Mouse (Mus musculus): Measurements from ENCODE around the gene Otp.

Otp gene

DNA sequence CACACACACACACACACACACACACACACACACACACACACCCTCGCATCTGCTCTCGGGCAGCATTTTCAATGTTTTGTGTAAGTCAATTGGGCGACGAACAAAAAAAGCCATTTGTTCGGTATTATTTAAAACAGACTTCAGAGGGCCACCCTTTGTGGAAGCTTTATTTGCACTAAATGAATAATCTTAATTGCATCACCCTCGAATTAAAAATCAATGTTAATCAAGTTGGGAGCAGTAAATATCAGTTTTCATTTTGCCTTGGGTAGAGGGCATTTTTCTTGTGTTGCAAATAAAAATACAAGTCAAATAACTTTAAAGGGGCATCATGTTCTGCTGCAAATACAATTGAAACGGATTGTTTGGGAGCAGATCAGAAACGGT, 1.4 kb upstream of the Otp start:
- no peak for DNase-seq (ENCODE audit: low spot score)

DNA sequence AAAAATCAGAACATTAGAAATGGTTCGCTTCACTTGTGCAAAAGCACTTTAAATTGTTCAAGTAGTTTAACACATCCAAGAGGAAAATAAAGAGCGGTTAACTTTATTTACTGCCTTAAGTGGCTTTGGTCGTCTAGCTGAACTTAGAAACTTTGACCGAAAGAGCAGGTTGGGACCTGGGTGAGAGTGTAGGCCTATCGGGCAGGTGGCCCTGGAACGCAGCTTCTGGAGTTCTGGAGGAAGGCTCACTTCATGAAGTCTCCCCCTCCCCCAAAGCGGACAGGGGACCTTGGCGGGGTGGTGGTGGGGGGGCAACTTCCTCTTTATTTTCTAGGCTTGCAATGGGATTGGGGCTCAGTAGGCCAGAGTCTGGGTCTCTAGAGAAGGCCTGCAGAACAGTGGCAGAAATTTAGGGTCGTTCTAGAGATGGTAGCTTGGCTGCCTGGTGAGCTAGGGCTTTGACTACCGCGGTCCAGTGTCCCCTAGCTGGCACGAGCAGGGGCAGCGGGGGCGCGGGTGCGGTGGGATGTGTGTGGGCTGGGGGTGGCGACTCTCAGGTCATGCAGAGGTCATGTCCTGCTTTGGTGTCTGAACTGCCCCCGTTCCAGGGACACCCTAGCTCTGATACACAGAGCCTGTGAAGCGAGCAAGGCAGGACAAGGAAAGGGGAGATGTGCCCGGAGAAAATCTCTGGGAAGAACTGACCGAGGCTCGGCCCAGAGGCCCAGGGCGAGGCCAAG, 576 bp upstream of the Otp start:
- DNase-seq (ENCODE audit: low spot score) = no peak

DNA sequence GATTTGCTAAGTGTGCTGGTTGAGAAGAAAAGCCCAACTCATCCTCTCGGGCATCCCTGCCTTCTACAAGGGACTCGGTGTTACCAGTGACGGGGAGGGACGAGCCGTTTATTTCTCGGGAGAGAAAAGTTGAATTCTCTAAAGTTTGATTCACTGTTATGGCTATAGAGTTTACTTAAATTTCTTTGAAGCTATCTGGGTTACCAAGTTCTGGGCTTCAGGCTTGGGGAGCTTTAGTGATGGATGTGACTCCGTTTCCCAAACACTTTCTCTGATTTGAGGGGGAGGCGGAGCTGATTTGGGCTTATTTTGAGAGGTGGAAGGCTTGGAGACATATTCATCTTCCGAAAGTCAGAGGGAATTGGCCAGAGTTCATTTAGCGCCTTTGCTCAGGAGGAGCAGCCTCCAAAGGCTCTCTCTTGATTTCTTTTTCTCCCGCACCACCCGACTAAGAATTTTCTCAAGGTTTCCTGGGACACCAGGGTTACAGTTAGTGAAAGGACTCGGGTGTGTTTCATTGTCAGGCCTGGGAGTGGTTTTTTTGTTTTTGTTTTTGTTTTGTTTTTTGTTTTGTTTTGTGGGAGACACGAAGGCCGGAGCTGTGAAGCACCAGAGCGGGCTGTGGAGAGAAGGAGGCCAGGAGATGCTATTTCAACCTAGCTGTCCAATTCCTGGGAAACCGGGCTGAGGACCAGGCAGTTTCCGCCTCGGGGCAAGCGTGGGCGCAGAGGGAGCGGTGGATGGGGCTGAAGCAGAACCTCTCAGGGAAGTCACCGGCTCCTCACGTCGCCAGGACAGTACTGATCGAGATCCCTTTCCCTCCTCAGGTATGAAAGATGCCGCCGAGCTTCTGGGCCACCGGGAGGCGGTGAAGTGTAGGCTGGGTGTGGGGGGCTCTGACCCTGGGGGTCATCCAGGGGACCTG, 1.1 kb downstream of the Otp start:
- no peak for DNase-seq (ENCODE audit: low spot score)

DNA sequence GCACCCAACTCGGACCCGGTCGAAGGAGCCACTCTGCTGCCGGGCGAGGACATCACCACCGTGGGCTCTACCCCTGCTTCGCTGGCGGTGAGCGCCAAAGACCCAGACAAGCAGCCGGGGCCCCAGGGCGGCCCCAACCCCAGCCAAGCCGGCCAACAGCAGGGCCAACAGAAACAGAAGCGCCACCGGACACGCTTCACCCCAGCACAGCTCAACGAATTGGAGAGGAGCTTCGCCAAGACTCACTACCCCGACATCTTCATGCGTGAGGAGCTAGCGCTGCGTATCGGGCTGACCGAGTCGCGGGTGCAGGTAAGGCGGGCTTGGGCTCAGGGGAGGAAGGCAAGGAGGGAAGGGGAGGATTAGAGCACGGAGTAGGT, 1.8 kb downstream of the Otp start:
- no peak for DNase-seq (ENCODE audit: low spot score)

DNA sequence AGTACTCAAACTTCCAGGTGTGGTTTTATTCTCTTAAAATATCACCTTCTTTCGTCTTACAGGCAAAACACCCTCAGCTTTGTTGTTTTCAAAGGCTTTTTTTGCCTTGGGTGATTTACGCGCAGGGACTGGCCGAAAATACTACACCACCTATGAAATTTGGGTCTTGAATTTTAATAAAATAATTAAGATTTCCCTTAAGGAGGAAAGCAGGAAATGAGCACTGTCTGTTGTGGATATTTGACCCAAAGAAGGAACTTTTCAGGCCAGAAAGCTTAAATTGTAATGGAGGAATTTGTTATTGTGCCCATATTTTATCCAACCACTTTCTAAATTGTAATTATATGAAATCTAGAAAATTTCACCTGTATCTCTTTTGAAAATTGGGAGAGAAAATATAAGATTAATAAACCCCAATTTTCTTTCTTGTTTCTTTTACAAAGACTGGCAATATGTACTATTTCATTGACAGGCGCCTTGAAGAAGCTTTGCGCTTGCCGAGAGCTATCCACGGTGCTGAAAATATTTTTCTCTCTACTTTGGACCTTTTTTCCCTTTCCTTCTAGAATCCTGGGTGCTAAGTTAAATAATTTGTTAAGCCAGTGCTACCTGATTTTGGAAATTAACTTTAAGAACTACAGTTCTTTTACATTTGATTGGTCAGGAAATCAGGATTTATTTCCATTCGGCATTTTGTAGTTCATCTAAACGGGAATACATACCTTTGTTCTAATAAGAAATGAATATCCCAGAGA, 2.8 kb downstream of the Otp start:
- DNase-seq (ENCODE audit: low spot score) = no peak

DNA sequence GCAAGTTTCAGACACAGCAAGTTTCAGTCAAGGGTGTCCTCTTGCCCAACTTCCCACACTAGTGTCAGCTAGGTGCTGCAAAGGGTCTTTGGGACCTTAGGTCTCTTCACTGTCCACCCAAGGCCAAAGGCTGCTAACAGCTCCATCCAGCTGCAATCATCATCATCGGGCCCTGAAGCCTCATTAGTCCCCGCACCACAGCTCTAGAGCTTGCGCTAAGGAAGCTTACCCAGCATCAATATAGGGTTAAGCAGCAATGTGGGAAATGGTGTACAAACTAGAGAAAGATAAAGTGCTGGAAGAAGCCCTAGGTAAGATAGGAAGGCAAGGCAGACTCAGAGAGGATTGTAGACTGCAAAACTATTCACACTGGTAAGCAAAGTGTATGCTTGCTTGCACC, 5.8 kb downstream of the Otp start:
- DNase-seq (ENCODE audit: low spot score) = no peak

DNA sequence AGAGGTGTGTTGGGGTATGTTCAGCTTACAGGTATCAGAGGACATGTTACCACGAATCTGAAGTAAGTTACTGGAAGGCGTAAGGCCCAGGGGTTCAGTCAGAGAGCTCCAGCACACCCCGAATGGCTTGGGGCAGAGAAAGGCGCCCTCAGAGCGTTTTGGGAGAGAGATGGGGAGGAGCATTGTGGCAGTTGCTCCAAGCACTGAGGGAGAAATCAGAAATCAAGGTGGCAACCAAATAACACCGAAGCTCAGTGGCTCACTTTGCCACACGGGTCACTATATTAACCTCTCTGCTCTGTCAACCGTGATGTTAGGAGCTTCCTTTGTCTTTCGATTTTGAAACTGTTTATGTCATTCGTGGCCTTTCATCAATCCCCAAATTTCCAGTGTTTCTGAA, 6.8 kb downstream of the Otp start:
- DNase-seq (ENCODE audit: low spot score) = no peak

DNA sequence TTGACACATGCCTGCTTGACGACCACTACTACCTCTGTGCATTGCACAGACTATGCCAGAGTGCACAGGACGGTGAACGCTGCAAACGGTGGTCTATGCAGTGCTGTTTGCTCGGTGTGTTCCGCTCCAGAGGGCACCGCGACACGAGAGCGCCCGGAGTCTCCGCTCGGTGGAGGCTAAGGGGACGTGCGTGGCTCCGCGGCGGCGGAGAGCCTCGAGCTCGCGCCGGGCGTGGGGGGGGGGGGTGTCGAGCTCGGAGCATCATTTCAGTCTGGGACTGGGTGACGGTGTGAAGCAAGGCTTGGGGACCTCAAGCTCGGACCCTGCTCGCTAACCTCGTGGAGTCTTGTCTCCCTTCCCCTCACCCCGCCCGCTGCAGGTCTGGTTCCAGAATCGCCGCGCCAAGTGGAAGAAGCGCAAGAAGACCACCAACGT, 7.3 kb downstream of the Otp start:
- no peak for DNase-seq (ENCODE audit: low spot score)

DNA sequence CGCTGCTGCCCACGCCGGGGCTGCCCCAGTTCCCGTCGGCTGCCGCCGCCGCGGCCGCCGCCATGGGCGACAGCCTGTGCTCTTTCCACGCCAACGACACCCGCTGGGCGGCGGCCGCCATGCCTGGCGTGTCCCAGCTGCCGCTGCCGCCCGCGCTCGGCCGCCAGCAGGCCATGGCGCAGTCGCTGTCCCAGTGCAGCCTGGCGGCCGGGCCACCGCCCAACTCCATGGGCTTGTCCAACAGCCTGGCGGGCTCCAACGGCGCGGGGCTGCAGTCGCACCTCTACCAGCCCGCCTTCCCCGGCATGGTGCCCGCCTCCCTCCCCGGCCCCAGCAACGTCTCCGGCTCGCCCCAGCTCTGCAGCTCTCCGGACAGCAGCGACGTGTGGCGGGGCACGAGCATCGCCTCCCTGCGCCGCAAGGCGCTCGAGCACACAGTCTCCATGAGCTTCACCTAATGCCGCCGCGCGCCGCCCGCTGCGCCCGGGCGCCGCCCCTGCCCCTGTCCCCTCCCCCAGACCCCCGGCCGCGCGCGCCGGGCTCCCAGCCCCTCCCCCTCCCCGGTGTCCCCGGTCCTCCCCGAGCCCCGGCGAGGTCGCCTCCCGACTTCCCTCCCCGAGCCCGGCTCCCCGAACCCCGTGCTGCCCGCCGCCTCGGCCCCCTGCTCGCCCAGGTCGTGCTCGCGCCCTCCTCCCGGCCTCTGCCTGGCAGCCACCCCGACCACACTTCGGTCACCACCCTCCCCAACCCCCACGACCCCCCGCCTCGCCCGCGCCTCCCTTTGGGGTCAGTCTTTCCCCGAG, 8.0 kb downstream of the Otp start:
- DNase-seq (ENCODE audit: low spot score) = no peak

DNA sequence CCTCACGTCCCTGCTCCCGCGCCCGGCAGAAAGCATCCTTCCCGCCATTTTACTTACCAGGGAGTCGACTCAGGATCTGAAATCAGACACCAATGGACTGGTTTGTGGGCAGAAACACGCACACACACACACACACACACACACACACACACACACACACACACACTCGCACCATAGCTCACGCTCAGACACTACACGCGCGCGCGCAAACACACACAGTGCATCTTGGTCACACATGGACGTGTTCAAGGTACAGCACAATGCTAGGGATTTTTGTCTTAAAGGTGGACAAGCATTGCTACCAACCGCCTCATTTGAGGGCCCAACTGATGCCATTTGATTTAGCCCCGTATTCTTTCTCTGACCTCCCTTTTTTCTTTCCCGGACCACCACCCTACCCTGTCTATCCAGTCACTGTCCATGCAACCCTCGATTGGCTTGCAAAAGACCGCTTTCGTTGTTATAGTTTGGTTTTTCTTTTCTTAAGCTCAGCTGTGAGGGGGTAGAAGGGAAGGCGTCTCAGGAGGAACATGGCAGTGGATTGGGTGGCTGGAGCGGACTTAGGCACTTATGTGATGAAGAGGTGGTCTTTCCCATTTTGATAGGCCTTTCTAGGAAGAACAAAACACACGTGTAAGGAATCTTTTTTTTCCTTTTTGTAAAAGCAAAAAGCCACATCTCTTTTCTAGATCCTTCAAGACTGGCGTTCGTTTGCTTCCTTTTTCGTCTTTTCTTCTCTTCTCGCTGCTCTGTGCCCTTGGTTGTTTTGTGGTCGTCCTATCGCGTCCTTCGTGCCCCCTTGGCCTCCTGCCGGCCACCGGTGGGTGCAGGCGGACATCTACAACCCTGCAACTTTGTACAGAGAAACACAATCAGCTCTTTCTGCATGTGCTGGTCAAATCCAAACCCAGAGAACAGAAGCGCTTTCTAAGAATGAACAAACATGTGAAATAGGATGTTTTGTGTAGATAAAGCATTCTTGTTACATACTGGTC, 8.9 kb downstream of the Otp start:
- DNase-seq (ENCODE audit: low spot score) = no peak

DNA sequence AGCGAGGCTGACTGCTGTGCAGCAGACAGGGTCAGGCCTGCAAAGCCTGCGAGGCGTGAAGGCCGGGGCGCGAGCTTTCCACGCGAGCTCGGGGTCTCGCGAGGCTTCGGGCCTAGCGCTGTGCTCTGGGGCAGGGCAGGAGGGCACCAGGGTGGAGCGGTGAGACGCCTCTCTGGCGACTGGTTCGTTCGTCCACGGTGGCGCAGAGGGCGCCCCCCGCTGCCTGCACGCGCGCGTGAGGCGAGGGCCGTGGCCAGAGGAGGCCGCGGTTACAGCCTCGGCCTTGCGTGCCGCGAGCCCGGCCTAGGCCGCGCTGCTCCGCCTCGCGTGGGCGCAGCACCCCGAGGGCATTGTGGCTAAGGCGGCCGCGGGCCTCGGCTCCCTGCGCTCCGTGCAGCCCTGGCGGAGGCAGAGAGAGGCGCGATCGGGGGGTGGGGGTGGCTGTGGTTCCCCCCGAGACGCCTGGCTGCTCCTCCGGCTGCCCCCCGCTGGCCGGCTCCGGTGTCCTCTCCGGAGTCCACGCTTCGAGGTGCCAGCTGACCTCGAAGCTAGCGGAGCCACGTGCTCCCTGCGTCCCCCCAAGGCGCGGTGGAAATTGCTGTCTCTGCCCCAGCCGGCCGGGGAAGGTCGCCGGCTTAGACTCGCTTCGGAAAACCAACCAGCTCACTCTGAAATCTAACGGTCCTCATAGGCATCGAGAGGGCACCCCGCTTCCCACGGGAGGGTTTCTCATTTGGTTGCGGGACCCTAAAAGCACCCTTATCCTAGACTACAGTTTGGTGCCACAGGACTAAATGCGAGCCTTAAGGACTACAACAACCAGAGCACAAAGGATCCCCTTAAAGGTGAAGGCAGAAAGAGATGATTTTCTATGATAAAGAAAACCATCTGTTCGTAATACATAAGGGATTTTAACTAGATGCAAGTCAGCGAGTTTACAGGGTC, 10.2 kb downstream of the Otp start:
- no peak for DNase-seq (ENCODE audit: low spot score)

DNA sequence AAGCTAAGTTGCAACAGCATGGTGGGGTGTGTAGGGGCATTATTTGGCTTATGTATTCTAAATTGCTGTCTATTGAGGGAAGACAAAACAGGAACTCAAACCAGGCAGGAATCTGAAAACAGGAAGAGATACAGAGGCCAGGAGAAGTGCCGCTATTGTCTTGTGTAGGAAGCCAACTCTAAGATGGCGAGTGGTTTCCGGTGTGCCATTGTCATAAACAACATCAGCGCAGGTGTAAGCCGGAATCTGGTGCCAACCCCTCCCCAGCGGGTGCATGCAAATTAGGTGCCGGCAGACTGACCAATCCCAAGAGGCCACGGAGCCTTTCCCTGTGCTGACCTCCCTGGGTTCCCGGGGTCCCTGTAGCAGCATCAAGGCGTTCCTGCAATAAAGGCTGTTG, 32.4 kb downstream of the Otp start:
- no peak for DNase-seq (ENCODE audit: low spot score)

DNA sequence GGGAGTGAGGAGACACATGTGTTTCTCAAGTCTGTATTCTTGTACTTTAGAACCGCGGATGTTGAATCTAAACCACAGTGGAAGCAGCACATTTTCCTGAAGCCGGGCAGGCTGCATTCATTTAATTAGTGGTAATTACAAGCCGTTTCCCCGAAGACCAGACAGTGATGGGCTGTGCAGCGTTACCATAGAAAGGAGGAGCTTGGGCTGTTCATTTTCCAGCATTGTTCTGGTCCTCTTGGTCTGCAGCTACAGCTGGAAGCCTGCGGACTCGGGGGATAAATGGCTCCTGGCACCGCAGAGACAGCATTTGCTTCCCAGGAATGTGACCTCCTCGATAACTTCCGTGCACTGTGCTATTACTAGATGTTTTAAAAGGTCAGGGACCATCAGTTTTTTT, 37.6 kb downstream of the Otp start:
- DNase-seq (ENCODE audit: low spot score) = no peak

DNA sequence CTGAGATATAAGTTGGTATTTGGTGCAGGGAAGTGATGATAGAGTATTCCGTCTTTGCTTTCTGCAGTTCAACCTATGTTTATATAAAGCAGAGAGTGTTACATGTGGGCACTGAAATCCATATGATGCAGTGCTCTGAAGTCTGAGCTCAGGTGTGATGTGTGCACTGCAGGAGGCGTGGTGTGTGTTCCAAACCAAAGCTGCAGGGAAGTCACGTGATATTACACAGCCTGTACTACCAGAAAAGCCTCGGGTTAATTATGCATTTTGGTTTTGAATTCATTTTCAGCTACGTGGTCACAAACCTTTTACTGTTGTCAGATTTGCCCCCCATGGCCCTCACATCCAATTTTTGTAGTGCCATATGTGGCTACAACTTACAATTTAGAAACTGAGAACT, 40.3 kb downstream of the Otp start:
- no peak for DNase-seq (ENCODE audit: low spot score)

DNA sequence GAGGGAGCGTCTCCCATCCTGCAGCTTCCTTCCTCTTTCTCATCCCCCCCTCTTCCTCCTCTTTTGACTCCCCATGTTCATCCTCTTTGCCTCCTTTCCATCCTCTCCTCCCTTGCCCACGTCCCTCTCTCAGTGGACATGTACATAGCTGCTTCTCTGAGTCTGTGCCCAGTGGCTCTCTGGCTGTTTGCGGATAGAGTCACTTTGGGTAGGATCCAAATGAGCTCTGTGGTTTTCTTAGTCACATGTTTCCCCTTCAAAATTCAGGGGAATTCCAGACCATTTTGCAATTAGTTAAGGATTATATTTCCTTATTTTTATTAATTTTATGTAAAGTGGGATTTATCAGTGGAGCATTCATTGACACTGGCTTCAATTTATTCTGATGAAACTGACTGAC, 52.7 kb downstream of the Otp start:
- no peak for DNase-seq (ENCODE audit: low spot score)

Data from layer of hippocampus, adult 11-12 months (tissue).